Mouse (Mus musculus): ENCODE measurements around the gene Zfyve19.

Gene Zfyve19

GRCm38 (mm10) chr2:119208344-119209175, at the start of gene Zfyve19, which contains the start of gene Dnajc17:
Gene Zfyve19, plus strand, starts transcription at chr2:119208617.
Gene Dnajc17, minus strand, starts transcription at chr2:119208795.
- DNase-seq: peak; percentile 99

DNA sequence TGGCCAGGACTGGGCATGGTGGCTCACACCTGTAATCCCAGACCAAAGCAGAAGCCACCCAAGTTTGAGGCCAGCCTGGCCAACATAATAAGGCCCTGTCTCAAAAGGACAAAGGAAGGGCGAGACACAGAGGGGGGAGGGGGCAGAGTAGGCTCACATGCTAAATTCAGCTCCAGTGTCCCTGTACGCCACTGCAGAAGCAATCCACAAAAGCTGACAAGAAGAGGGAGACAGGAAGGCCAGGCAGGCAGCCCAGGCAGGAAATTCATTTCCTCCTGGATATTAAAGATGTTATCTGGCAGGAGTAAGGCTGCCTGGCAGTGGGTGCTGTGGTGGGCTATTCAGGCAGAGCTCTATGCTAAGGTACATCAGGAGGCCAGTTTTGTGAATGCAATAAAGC, 47.2 kb upstream of the Zfyve19 start:
- DNase-seq: no peak

GRCm38 (mm10) chr2:119163135-119163534, 45.3 kb upstream of the Zfyve19 start:
- DNase-seq: no peak

DNA sequence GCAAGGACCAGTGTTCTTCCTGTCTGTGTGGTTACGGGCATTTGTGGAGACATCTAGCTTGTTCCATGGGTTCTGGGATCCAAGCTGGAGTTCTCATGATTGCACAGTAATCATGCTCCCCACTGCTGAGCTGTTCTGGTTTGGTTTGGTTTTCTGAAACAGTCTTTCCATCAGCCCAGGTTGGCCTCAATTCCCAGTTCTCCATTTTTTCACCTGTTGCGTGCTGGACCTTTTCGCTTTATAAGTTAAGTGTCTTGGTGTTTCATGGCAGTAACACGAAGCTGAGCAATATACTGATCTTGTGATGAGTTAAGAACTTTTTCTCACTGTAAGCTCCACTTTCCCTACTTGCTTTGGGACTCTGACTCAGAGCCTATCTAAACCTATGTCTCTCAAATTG, 44.4 kb upstream of the Zfyve19 start:
- no peak for DNase-seq

- DNase-seq: no peak
Measured at GRCm38 (mm10) chr2:119165401-119165800, 43.0 kb upstream of the Zfyve19 start.

DNA sequence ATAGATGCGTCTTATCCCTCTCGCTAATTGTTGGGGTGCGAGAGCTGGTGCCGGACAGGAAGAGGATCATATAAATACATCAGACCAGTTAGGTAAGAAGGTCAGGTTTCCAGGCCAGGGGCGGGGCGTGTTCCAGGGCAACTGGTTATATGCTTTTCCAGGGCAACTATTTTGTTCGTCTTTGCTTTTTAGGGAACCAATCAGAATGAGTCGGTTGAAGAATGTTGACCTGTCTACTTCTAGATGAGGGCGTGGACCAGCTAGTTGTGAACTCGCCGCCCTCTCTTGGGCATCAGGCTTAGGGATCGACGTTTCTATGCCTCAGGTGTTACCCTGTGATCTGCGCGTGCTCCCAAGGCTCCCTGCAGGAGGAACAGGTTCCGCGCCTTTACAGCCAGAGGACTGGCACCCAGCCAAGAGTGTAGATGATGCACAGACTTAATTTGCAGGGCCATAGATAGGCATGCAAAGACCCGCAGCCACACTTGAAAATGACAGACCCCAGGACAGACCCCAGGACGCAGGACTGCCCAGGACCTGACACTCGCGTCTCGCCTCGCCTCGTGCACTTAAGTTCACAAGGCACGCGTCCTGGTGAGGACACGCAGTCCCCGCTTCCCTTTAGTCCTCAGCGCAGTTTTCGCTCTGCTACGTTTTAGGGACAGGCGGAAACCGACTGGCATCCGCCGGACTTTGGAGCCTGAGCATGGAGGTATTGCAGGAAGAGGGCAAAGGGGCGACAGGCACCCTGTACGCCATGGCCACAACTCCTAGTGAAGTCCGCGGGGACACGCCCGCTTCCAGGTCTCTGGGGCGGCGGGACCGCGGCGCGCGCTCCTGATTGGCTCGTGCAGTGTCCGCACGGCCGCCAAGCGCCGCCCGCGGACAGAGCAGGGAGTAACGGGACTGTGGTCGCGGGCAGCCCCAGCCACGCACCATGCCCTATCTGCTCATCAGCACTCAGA, 41.2 kb upstream of the Zfyve19 start, which contains the start of gene Gchfr:
Gene Gchfr, plus strand, starts transcription at position 873 of the 965 bp plus-strand sequence.
- DNase-seq: peak; percentile 86

GRCm38 (mm10) chr2:119167866-119168256, 40.6 kb upstream of the Zfyve19 start:
- DNase-seq: no peak

DNA sequence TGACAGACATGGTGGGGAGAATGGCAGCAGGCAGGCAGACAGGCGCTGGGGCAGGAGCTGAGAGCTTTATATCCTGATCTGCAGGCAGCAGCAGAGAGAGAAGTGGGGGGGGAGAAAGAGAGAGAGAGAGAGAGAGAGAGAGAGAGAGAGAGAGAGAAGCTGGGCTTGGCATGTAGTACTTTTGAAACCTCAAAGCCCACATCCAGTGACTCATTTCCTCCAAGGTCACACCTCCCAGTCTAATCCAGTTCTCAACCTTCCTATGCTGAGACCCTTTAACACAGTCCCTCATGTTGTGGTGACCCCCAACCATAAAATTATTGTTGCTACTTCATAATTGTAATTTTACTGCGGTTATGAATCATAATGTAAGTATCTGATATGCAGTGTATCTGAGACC, 38.1 kb upstream of the Zfyve19 start:
- DNase-seq: no peak

GRCm38 (mm10) chr2:119171574-119171973, 36.8 kb upstream of the Zfyve19 start:
- peak; percentile 49 for DNase-seq

DNA sequence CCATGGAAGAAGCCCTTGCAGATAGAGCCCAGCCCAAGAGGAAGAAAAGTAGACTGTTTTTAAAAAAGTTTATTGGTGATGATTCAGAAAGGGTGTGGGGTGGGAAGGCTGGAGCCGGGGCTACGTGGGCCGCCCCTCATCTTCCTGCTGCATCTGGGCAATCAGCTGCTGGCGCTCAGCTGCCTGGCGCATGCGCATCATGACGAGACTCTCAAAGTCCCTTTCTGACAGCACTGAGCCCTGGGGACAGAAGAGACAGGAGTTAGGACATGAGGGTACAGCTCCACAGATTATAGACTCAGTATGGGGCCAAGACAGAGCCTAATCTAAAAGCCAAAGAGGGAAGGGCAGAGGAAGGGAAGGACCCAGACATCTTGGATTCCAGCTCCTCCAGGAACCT, 36.0 kb upstream of the Zfyve19 start:
- DNase-seq: no peak

DNA sequence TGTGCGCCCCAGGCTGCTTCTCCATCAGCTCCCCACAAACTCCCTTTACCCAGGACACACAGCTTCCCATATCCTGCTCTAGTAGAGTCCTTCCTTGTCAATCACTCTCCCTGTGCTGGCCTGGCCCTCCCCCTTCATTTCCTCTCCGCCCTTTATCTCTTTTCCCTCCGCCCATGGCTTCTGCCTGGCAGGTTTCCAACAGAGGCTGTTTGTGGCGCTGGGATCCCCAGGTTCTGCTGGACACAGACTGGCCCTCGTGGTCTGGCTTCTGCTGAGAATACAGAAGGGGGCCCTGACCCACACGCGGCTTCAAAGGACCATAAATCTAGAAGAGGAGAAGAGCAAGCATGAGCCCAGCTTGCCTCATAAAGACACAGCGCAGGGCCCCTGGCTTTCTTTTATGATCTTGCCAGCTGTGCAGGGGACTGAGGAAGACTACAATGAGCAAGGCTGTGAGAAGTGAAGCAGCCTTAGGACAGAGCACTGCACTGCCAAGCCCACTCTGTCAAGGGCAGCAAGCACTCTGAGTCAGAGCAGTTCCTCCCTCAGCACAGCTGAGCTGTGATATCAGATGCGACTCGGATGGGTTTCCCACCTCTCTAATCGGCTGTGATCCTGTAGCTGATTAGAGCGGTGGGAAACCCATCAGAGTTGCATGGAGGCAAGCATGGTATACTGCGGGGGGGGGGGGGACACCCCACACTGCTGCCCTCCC, 35.4 kb upstream of the Zfyve19 start:
- DNase-seq: peak; percentile 53

DNA sequence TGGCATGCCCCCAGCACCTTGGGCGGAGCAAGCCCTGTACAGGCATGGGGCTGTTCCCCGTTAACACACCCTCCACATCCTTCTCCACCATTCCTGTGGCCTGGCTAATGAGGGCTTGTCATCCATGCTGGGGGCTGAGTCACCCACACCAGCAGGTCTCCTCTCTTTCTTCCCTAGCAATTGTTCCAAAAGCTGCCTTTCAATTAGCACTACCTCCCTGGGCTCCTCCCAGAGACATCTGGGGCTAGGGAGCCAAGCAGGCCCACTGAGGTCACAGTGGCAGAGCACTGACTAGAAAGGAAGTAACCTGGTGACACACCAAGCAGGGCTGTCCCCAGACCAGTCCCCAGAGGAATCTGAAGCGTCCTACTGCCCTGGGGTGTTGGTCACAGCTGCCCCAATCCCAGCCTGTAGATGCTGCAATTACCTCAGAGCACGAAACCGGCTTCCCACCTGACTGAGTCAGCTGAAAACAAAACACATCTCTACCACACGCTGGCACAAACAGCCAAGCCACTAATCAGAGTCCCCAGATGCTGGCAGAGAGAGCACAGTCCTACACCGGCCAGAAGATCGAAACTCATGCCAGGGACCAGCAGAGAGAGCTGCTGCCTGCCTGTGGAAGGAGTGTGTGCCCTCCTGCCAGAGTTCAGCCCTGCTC, 34.3 kb upstream of the Zfyve19 start, which contains the start of gene Gm14137:
Gene Gm14137, plus strand, starts transcription at position 519 of the 661 bp plus-strand sequence.
- DNase-seq: no peak

DNA sequence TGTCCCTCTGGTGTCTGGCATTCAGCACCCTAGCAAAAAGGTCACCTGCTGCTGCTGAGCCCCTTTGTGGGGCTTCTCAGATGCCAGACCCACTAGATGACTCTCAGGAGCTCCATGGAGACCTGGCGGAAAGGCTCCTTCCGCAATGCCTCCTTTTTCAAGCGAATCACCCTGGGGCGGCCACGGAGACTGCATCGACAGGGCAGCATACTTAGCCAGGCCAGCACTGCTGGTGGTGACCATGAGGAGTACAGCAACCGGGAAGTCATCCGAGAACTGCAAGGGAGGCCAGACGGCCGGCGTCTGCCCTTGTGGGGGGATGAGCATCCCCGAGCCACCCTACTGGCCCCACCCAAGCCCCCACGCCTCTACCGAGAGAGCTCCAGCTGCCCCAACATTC, 33.6 kb upstream of the Zfyve19 start:
- no peak for DNase-seq

GRCm38 (mm10) chr2:119175614-119176013, 32.8 kb upstream of the Zfyve19 start:
- no peak for DNase-seq

- DNase-seq: no peak
Measured at GRCm38 (mm10) chr2:119176761-119177160, 31.7 kb upstream of the Zfyve19 start.

DNA sequence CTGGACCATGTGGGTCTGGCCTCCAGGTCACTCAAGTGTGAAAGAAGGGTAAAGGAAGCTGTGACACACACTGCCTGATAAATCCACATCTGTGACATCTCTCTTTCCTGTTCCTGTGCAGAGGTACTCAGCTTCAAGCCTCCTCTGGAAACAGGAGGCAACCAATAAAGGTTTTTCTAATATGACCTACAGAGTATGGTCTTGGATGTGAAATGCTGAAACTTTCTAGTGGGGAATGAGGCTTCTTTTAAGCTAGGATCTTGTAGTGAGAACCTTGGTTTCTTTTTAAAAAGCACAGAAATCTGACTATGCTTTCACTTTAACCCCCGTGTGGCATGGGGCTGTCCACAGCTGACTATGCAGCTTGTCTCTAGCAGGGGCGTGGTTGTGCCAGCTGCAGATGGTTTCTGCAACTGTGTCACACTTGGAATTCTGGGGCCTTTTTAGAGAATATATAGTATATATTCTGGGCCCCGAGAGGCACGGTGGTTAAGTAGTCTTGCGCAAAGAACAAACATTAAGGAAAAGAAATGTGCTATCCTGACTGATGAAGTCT, 31.0 kb upstream of the Zfyve19 start:
- no peak for DNase-seq

DNA sequence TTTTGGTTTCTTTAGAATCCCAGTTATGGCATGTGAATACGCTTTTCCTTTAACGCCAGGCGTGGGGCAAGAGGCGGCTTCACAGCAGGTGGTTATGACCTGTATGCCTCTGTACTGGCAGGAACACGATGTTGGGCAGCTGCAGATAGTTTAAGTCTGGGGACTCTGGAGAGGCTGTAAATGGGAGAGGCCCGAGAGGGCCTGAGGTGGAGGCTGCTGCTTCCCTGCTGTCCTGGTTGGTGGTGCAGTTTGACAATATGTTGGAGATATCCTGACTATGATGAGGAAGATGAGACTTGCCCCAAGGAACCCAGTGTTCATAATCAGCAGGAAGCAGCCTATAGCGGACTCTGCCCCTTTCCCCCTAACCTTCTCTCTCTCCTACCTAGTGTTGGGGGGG, 25.5 kb upstream of the Zfyve19 start:
- DNase-seq: no peak

DNA sequence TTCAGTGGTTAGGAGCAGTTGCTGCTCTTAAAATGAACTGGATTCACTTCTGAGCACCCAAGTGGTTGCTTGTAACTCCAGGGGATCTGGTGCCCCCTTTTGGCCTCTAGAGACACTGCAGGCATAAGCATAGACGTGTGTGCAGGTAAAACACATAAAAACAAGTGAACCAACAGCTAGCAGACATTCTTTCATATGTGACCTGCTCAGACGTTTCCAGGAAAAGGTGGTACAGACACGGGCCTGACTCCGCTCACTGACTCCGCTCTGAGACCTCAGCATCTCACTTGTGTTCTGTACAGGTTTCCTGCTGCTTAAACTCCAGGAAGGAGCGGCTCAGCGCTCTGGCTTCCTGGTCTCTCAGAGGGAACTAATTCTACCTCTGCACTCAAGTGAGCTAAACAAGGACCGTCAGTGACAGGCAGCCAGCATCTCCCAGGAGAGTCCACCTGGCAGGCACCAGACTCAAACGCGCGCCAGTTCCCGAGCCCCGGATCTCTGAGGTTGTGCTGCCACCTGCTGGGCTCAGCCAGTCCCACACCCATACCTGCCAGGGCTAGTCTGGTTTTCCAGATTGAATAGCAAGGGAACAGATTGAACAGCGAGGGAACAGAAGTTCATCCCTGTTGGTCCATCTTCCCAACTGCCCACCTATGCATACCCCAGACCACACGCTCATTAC, 19.2 kb upstream of the Zfyve19 start:
- peak; percentile 87 for DNase-seq

GRCm38 (mm10) chr2:119190969-119191368, 17.4 kb upstream of the Zfyve19 start:
- no peak for DNase-seq

DNA sequence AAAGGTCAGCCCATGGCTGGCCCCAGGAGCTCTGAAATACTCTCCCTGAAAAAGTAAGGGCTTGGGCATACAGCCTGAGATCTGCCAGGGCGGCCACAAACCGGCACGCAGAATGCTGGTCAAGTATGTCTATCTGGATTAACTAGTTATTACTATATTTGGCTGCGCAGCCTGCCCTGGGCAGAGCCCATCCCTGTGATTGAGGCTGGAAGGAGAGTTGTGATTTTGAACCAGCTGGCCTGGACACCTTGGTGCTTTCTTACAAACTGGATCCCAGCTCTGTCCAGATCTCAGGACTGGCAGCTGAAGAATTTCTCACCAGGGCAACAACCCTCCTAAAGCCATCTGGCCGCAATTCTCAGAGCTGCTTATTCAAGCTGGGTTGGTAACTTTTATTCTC, 14.3 kb upstream of the Zfyve19 start:
- no peak for DNase-seq
